Mouse (Mus musculus): ENCODE measurements at regions not wholly inside any gene's neighbourhood (a gene's known extent, or its start where the extent isn't known, plus 50 kb on each side); places are given as distances from the start of the nearest gene placed in this dataset.

GRCm38 (mm10) chr14:58488803-58489202 lies 418.5 kb downstream of the Fgf9 start:
- DNase-seq: no peak

GRCm38 (mm10) chr14:58487836-58488235 lies 417.5 kb downstream of the Fgf9 start:
- no peak for DNase-seq

- no peak for DNase-seq
Observed at GRCm38 (mm10) chr14:58480454-58480853, 410.1 kb downstream of the Fgf9 start.

GRCm38 (mm10) chr14:58470678-58471077 lies 400.3 kb downstream of the Fgf9 start:
- no peak for DNase-seq

GRCm38 (mm10) chr14:58468451-58468850 lies 398.1 kb downstream of the Fgf9 start:
- DNase-seq: no peak

- DNase-seq: no peak
Observed at GRCm38 (mm10) chr14:58467856-58468255, 397.5 kb downstream of the Fgf9 start.

- DNase-seq: no peak
Observed at GRCm38 (mm10) chr14:58446776-58447354, 376.5 kb downstream of the Fgf9 start.

- no peak for DNase-seq
Observed at GRCm38 (mm10) chr14:58444496-58444895, 374.1 kb downstream of the Fgf9 start.

- no peak for DNase-seq
Observed at GRCm38 (mm10) chr14:58442501-58442900, 372.2 kb downstream of the Fgf9 start.

GRCm38 (mm10) chr14:58439963-58440362 lies 369.6 kb downstream of the Fgf9 start:
- DNase-seq: no peak

GRCm38 (mm10) chr14:58436096-58436495 lies 365.7 kb downstream of the Fgf9 start:
- no peak for DNase-seq

GRCm38 (mm10) chr14:58426472-58426871 lies 356.1 kb downstream of the Fgf9 start:
- DNase-seq: no peak

GRCm38 (mm10) chr14:58421904-58422303 lies 351.6 kb downstream of the Fgf9 start:
- DNase-seq: no peak

- DNase-seq: no peak
Observed at GRCm38 (mm10) chr14:58417545-58417944, 347.2 kb downstream of the Fgf9 start.

GRCm38 (mm10) chr14:58392055-58392726 lies 321.8 kb downstream of the Fgf9 start:
- DNase-seq: no peak

- no peak for DNase-seq
Observed at GRCm38 (mm10) chr14:58390741-58391140, 320.4 kb downstream of the Fgf9 start.

- no peak for DNase-seq
Observed at GRCm38 (mm10) chr14:58387348-58388000, 317.1 kb downstream of the Fgf9 start.

GRCm38 (mm10) chr14:58375056-58375455 lies 304.7 kb downstream of the Fgf9 start:
- no peak for DNase-seq

GRCm38 (mm10) chr14:58356824-58357223 lies 286.5 kb downstream of the Fgf9 start:
- no peak for DNase-seq

GRCm38 (mm10) chr14:58352986-58353385 lies 282.6 kb downstream of the Fgf9 start:
- no peak for DNase-seq

- no peak for DNase-seq
Observed at GRCm38 (mm10) chr14:58336148-58336547, 265.8 kb downstream of the Fgf9 start.

GRCm38 (mm10) chr14:58323164-58323563 lies 252.8 kb downstream of the Fgf9 start:
- no peak for DNase-seq

GRCm38 (mm10) chr14:58322461-58322860 lies 252.1 kb downstream of the Fgf9 start:
- no peak for DNase-seq

GRCm38 (mm10) chr14:58321875-58322274 lies 251.5 kb downstream of the Fgf9 start:
- DNase-seq: no peak

Data from embryo, embryonic 11 days (tissue).